Mouse (Mus musculus) thymus, postnatal 0 days (tissue): ENCODE data around the gene Zmym1. TPM values are rescaled to one million over a fixed set of nuclear protein-coding genes. Genes with fewer than 3 reads are reported as not detected.
"Not testable (repeated sequence)": the region's sequence is repeated elsewhere in the genome, so short reads cannot be mapped to it uniquely, and the experiment has no call there.

Experiments used
- DNase-seq: peaks from one replicate; pipeline ENCODE4 v3.0.0-alpha.2; 2015; ENCODE audit warnings: low spot score
- polyA plus RNA-seq: library from polyadenylated mRNA; unstranded; fragments of >200 nt; fragmentation: Nextera tagmentation; extraction: Ambion mirVana; gene quantifications from 2 replicates; pipeline ENCODE4 v1.2.1, GENCODE M21; 2015

The Zmym1 gene
- 27.0 and 27.7 TPM in 2 replicates for polyA plus RNA-seq

DNA sequence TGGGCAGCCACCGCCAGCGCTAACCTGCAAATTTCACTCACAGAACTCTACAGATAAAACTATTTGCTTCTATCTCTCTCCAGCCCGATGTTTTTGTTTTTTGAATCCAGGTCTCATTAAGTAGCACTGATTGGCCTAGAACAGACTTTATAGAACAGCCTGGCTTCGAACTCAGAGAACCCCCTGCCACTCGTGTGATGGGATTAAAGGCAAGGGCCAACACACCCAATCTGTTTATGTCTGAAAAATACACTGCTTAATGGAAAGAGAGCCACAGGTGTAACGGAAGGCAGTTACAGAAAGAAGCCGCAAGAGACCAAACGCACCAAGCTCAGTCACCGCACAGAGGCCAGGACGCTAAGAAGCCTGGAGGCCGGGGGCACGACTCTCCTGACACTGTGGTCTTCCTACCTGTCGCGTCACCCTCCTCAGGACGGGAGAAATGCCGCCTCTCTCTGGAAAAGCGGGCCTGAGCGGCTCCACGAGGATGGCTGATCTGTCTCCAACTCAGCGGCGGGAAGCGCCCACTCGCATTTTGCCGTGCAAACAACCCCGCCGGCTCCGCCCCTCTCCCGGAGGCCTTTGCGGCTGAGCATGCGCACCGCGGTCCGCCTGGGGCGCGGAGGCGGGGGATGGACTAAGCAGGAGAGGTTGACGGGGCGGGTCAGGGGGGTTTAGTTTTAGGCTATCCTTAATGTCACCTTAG lies at the start of gene Zmym1:
Gene Zmym1, minus strand, starts transcription at position 568 of the 706 bp plus-strand sequence.
- peak; percentile 93 for DNase-seq

- DNase-seq = no peak
These were observed 49.6 kb upstream of the Zmym1 start for GRCm38 (mm10) chr4:127110570-127110969.

- no peak for DNase-seq
These were observed 46.6 kb upstream of the Zmym1 start for GRCm38 (mm10) chr4:127107566-127107965.

- not testable (repeated sequence) for DNase-seq
These were observed 38.6 kb upstream of the Zmym1 start for GRCm38 (mm10) chr4:127099552-127099951.

- peak; percentile 66 for DNase-seq
These were observed 34.1 kb upstream of the Zmym1 start for GRCm38 (mm10) chr4:127095090-127095489.

DNA sequence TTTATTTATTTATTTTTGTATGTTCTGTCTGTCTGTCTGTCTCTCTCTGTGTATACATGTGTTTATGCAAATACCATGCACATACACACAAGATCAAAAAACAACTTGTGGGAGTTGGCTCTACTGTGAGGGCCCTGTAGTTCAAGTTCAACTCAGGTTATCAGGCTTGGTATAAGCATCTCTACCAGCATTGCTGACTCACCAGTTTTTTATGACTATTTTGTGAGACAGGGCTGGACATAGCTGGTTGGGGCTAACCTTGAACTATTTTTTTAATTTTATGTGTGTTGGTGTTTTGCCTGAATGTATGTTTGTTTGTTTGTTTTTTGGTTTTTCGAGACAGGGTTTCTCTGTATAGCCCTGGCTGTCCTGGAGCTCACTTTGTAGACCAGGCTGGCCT lies 30.2 kb upstream of the Zmym1 start:
- DNase-seq = no peak

DNA sequence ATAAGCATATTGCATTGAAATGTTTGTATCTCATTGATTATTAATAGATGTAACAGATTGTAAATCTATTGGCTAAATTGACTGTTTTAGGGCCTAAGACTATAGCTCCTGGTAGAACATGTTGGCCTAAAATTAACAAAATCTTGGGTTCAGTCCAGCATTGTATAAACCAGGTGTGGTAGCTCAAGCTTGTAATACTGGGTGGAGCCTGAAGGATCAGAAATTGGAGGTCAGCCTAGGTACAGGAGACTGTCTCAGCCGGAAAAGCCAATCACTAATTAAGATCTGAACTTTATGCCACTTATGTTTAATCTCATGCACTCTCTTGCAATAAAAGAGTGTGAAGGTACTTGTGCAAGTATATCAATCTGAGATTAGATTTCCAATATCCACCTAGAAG lies 24.8 kb upstream of the Zmym1 start:
- DNase-seq = no peak

- no peak for DNase-seq
These were observed 22.2 kb upstream of the Zmym1 start for GRCm38 (mm10) chr4:127083131-127083530.

GRCm38 (mm10) chr4:127080806-127081205 lies 19.9 kb upstream of the Zmym1 start:
- DNase-seq = no peak

DNA sequence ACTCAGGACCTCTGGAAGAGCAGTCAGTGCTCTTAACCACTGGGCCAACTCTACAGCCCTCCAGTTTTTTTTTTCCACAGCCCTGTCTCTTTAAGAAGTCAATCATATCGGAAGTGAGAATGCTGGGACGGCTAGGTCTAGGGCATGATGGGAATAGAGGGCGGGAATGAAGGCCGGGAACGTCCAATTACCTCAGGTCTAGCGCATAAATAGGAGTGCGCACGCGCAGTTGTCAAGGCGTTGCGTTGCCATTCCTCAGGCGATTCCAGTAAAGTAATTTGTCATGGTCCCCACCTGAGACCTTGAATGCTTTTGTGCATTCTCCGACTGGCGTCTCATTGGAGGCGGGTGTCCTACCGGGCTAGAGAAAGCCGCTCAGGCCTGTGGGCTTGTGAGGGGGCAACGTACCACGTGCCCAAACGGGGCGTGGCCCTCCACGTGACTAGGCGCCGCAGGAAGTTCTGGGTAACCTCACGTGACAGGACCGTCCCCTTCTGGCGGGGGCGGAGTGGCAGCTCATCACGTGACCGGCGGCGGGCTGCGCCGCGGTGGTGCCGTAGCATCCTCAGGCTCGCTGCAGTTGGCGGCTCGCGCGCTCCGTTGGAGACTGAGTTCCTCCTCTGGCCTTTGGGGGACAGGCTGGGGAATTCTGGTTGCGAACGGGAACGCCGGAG lies 16.1 kb upstream of the Zmym1 start, which contains the start of gene Zmym6:
Gene Zmym6, plus strand, starts transcription at position 509 of the 674 bp plus-strand sequence.
- DNase-seq = peak; percentile 95

DNA sequence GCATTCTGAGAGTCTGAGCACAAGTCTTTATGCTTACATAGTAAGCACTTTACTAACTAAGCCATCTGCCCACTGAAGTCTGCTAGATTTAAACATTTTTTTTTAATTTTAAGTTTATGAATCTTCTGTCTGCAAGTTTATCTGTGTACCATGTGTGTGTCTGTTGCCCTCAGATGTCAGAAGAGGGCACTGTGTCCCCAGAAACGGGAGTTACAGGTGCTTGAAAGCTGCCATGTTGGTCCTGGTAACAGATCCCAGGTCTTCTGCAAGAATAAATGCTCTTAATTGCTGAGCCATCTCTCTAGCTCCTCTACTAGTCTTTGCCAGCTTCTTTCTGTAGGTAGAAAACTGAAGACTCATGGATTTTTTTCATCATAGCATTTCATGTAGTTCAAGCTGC lies 14.0 kb upstream of the Zmym1 start:
- no peak for DNase-seq

- DNase-seq = no peak
These were observed 3.1 kb upstream of the Zmym1 start for GRCm38 (mm10) chr4:127064051-127064450.

GRCm38 (mm10) chr4:127054522-127055198 lies 6.3 kb downstream of the Zmym1 start:
- no peak for DNase-seq

DNA sequence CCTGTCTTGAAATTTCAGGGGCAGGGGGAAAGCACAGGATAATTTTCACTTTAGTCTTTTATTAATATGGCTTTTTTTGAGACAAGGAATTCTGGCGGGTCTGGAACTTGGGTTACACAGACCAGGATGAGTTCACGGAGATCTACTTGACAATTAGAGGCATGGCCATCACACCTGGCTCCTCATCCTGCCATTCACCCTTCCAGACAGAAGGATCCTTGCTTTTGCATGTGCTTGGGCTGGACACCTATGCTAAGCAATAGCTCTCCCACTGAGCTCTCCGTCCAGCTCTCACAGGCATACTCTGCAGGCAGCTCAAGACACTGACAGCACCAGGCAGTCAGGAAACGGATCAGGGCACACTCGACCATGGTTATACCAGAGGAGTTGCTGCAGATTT lies 7.9 kb downstream of the Zmym1 start:
- DNase-seq = no peak

DNA sequence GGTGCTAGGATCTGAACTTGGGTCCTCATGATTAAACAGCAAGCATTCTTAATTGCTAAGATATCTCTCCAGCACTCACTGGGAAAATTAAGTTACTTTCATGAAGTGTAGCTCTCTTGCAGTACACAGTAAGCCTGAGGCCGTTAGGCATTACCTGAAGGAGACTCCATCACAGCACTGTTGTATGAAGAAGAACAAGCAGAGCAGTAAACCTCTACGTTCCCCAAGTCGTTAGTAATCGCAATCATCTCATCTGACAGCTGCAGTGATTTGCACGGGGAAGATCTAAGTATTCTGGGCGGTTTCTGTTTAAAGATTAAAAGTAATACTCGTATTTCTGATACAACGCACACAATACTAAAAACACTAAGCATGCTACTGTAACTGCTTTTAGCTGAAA lies 9.8 kb downstream of the Zmym1 start:
- DNase-seq = no peak

- DNase-seq = no peak
These were observed 17.4 kb downstream of the Zmym1 start for GRCm38 (mm10) chr4:127043540-127043939.

DNA sequence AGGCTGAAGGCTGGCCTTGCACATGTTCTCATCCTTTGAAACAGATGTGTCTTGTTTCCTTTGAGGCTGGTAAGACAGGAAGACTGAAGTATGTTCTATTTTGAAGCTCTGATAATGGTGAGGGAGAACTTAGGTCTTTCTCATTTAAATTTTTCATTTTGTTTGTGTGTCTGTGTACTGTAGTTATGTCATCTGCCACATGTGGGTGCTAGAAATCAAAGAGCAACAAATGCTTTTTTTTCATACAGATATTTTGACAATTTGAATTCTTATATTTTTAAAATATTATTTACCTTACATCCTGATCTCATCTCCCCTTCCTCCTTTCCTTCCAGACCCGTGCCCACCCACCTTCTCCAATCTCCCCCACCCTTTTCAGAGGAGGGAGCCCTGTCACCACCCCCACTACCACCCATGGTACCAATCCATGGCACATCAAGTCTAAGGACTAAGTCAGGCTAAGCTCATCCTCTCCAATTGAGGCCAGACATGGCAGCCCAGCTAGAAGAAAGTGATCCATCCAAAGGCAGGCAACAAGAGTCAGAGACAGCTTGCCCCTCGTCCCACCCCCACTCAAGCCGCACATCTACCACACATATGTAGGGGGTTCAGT lies 21.0 kb downstream of the Zmym1 start:
- no peak for DNase-seq

- DNase-seq = no peak
These were observed 22.1 kb downstream of the Zmym1 start for GRCm38 (mm10) chr4:127038828-127039349.

- no peak for DNase-seq
These were observed 22.8 kb downstream of the Zmym1 start for GRCm38 (mm10) chr4:127037908-127038827.

DNA sequence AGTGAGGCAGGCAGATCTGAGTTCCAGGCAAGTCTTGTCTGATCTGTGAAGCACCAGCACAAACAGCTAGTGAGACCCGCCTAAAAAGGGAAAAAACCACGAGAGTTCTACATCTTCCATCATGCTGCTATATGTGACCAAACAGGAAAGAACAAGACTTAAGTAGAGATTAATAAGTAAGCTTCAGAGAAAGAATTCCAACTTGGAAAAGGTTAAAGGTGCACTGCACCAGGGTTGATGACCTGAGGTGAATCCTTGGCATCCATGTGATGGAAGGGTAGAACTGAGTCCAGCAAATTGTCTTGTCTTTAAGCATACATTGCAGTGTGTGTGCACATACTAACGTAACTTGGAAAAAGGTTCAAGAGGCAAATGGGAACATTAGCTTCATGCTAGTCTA lies 23.8 kb downstream of the Zmym1 start:
- DNase-seq = no peak
